ENCODE assay signal across 8 mouse cellular contexts in genomic region chr15:101241236-101241635, GRCm38 (mm10). TPM values are rescaled to one million over a fixed set of nuclear protein-coding genes. Genes with fewer than 3 reads are reported as not detected.
DNase-seq lines count a peak whose midpoint lies in the region; ATAC-seq and TF ChIP-seq lines count a peak whose summit lies in the region.

No protein-coding gene starts in this region.

- in situ Hi-C loops in ES-E14 (cut with MboI; ENCODE audit: low sequenced_read_pairs in 2 of 2, unreplicated experiment in 2 of 2) = no loop called here

- peak; percentile 23; the same call in 1 of the 2 replicates for ATAC-seq in heart, embryonic 12.5 days (ENCODE audit: insufficient number of reproducible peaks, low FRiP score)
- ATAC-seq in liver, embryonic 13.5 days (ENCODE audit: low read depth) = no peak

- peak overlapping the region; percentile 9; the same call in 1 of the 2 replicates for H3K9ac ChIP-seq in ES-E14 (ENCODE audit: insufficient read depth, low read depth, low read length, poor library complexity, severe bottlenecking)
- H3K9ac ChIP-seq in heart, embryonic 12.5 days = peak overlapping the region; percentile 67
- no peak overlapping the region for H3K9ac ChIP-seq in liver, embryonic 13.5 days

- no peaks in the 10 kb centered on the region for H3K36me3 ChIP-seq in ES-E14 (ENCODE audit: control insufficient read depth, insufficient read depth, low read length, poor library complexity, severe bottlenecking)
- no peaks in the 10 kb centered on the region for H3K36me3 ChIP-seq in heart, embryonic 12.5 days
- H3K36me3 ChIP-seq in liver, embryonic 13.5 days = no peaks in the 10 kb centered on the region

- no peak overlapping the region for H3K4me3 ChIP-seq in ES-E14 (ENCODE audit: insufficient read depth in 1 of 2, low read depth in 1 of 2, low read length in 2 of 2, poor library complexity in 1 of 2, severe bottlenecking in 1 of 2)
- H3K4me3 ChIP-seq in heart, embryonic 12.5 days = peak overlapping the region; percentile 32
- no peak overlapping the region for H3K4me3 ChIP-seq in liver, embryonic 13.5 days (replicated peaks)

- 23% methylated on average over 9 of the region's 9 CpGs for WGBS in heart, embryonic 12.5 days
- 37% methylated on average over 9 of the region's 9 CpGs for WGBS in liver, embryonic 13.5 days (ENCODE audit: insufficient replicate concordance)

- H3K4me2 ChIP-seq in heart, embryonic 12.5 days = peak overlapping the region; percentile 70
- H3K4me2 ChIP-seq in liver, embryonic 13.5 days = peak overlapping the region; percentile 33

- no peaks in the 10 kb centered on the region for H3K9me3 ChIP-seq in ES-E14 (ENCODE audit: control insufficient read depth, insufficient read depth, low read depth, low read length)
- no peaks in the 10 kb centered on the region for H3K9me3 ChIP-seq in heart, embryonic 12.5 days (replicated peaks)
- no peaks in the 10 kb centered on the region for H3K9me3 ChIP-seq in liver, embryonic 13.5 days (replicated peaks)

- peaks cover 0 to 21% of the 10 kb centered on the region in 2 experiments; a peak in 2 of 4 replicates for H3K4me1 ChIP-seq in ES-E14 (ENCODE audit: control insufficient read depth in 2 of 2, insufficient read depth in 2 of 2, low read length in 2 of 2, poor library complexity in 1 of 2)
- H3K4me1 ChIP-seq in heart, embryonic 12.5 days (replicated peaks) = peaks cover 32% of the 10 kb centered on the region
- H3K4me1 ChIP-seq in liver, embryonic 13.5 days (replicated peaks) = peaks cover 26% of the 10 kb centered on the region

- H3K27me3 ChIP-seq in heart, embryonic 12.5 days (replicated peaks) = no peaks in the 10 kb centered on the region
- H3K27me3 ChIP-seq in liver, embryonic 13.5 days = peaks cover 17% of the 10 kb centered on the region

- intact Hi-C loops in heart, postnatal 25 days (cut with DNase I) = loop anchor here (2.0 to 10.0 kb wide), 2 partner anchors 26 to 744 kb away; no protein-coding TSS in a partner anchor

- peak; percentile 97 for DNase-seq in heart, adult 11 months
- DNase-seq in heart, postnatal 25 days (ENCODE audit: low spot score) = no peak
- no peak for DNase-seq in ES-E14 (ENCODE audit: low read depth, low spot score)
- no peak for DNase-seq in liver, embryonic 13.5 days
- DNase-seq in urinary bladder, postnatal 4 days (ENCODE audit: low spot score in 2 of 2) = no peak
- DNase-seq in yolk sac, embryonic 10.5 days (ENCODE audit: low spot score) = no peak
- DNase-seq in adrenal gland, postnatal 4 days (ENCODE audit: low spot score in 2 of 2) = no peak

- H3K27ac ChIP-seq in ES-E14 (ENCODE audit: insufficient read depth, low read depth, low read length, poor library complexity, severe bottlenecking) = no peak overlapping the region
- peak overlapping the region; percentile 99 for H3K27ac ChIP-seq in heart, embryonic 12.5 days (ENCODE audit: poor library complexity, severe bottlenecking)
- H3K27ac ChIP-seq in liver, embryonic 13.5 days = no peak overlapping the region

TF ChIP-seq in ES-E14, 5 proteins besides CTCF, POLR2A, EP300 and RAD21:
- no peak for TF ChIP-seq ZNF384 (IDR thresholded peaks at IDR 0.05; ENCODE audit: low read depth, low read length)
- TF ChIP-seq CHD2 (IDR thresholded peaks at IDR 0.05; ENCODE audit: low read depth, low read length) = no peak
- TF ChIP-seq HCFC1 (IDR thresholded peaks at IDR 0.05; ENCODE audit: borderline replicate concordance, insufficient read depth, low read length) = no peak
- no peak for TF ChIP-seq ZC3H11A (IDR thresholded peaks at IDR 0.05; ENCODE audit: borderline replicate concordance, low read depth, low read length)
- no peak for TF ChIP-seq MAFK (IDR thresholded peaks at IDR 0.05; ENCODE audit: insufficient read depth, low read depth, low read length)

RNA-seq across cellular contexts. Expression of gene Nr4a1, which starts 12.8 kb away (rescaled TPM):
- total RNA-seq in heart, postnatal 25 days (2021) = 1 to 10 TPM; 5.5 to 6.3 TPM
- 8.5 and 12.1 TPM in 2 replicates for total RNA-seq in ES-E14 (2012; rRNA removed)
- 14.4 and 17.4 TPM in 2 replicates for polyA plus RNA-seq in heart, embryonic 12.5 days (2016; fragmentation: Nextera tagmentation; extraction: Ambion mirVana)
- 0.43 and 0.56 TPM in 2 replicates for polyA plus RNA-seq in liver, embryonic 13.5 days (2015; fragmentation: Nextera tagmentation; extraction: Ambion mirVana)
- 10 to 100 TPM; 64.5 to 79.0 TPM for total RNA-seq in adrenal gland, postnatal 4 days (2021)

RNA-seq across cellular contexts. Expression of gene Grasp, which starts 17.2 kb away (rescaled TPM):
- total RNA-seq in heart, postnatal 25 days (2021) = 10 to 100 TPM in 1 of 2 experiments, 1 to 10 TPM in 1; 9.4 to 12.3 TPM
- total RNA-seq in ES-E14 (2012; rRNA removed) = 10.8 and 12.9 TPM in 2 replicates
- polyA plus RNA-seq in heart, embryonic 12.5 days (2016; fragmentation: Nextera tagmentation; extraction: Ambion mirVana) = 6.6 and 7.3 TPM in 2 replicates
- 0.29 and 0.44 TPM in 2 replicates for polyA plus RNA-seq in liver, embryonic 13.5 days (2015; fragmentation: Nextera tagmentation; extraction: Ambion mirVana)
- total RNA-seq in adrenal gland, postnatal 4 days (2021) = 10 to 100 TPM; 18.6 to 20.3 TPM

RNA-seq across cellular contexts. Expression of gene Atg101, which starts 42.8 kb away (rescaled TPM):
- total RNA-seq in heart, postnatal 25 days (2021) = 10 to 100 TPM; 21.5 to 25.0 TPM
- total RNA-seq in ES-E14 (2012; rRNA removed) = 116 and 119 TPM in 2 replicates
- 46.6 and 49.7 TPM in 2 replicates for polyA plus RNA-seq in heart, embryonic 12.5 days (2016; fragmentation: Nextera tagmentation; extraction: Ambion mirVana)
- polyA plus RNA-seq in liver, embryonic 13.5 days (2015; fragmentation: Nextera tagmentation; extraction: Ambion mirVana) = 29.6 and 31.7 TPM in 2 replicates
- 10 to 100 TPM; 37.8 to 38.9 TPM for total RNA-seq in adrenal gland, postnatal 4 days (2021)

RNA-seq across cellular contexts. Expression of gene 6030408B16Rik, which starts 51.8 kb away (rescaled TPM):
- 1 to 10 TPM; 1.3 to 1.5 TPM for total RNA-seq in heart, postnatal 25 days (2021)
- total RNA-seq in ES-E14 (2012; rRNA removed) = 0.22 and 0.32 TPM in 2 replicates
- 0.73 and 0.83 TPM in 2 replicates for polyA plus RNA-seq in heart, embryonic 12.5 days (2016; fragmentation: Nextera tagmentation; extraction: Ambion mirVana)
- polyA plus RNA-seq in liver, embryonic 13.5 days (2015; fragmentation: Nextera tagmentation; extraction: Ambion mirVana) = 0.13 and 0.22 TPM in 2 replicates
- total RNA-seq in adrenal gland, postnatal 4 days (2021) = 1 to 10 TPM; 2.6 to 3.4 TPM
